Mouse (Mus musculus) CH12.LX (cell line): Measurements from ENCODE around the gene Ccdc171.

Experiments used
- CTCF ChIP-seq, 2 experiments: IDR thresholded peaks in 1 of 2; conservative IDR thresholded peaks in 1 of 2; 2 replicates each; pipeline ENCODE4 v1.5.1; 2011 to 2012; ENCODE audit warnings: low read depth in 2 of 2, low read length in 2 of 2, improper control_type of control experiment in 1 of 2, inconsistent platforms in 1 of 2, mild to moderate bottlenecking in 1 of 2, moderate library complexity in 1 of 2
- EP300 ChIP-seq: IDR thresholded peaks from 2 replicates; pipeline ENCODE4 v1.6.1; 2011; ENCODE audit warnings: low read length, improper control_type of control experiment
- GABPA ChIP-seq: IDR thresholded peaks from 2 replicates; pipeline ENCODE4 v1.6.1; 2012; ENCODE audit warnings: low read depth, low read length, improper control_type of control experiment, inconsistent platforms; ENCODE audit not compliant: insufficient replicate concordance
- MAX ChIP-seq: IDR thresholded peaks from 2 replicates; pipeline ENCODE4 v1.6.1; 2011; ENCODE audit warnings: low read length, improper control_type of control experiment
- MXI1 ChIP-seq: IDR thresholded peaks from 2 replicates; pipeline ENCODE4 v1.6.1; 2011; ENCODE audit warnings: mild to moderate bottlenecking, low read depth, low read length, improper control_type of control experiment
- POLR2A ChIP-seq: IDR thresholded peaks from 2 replicates; pipeline ENCODE4 v1.6.1; 2011; ENCODE audit warnings: low read depth, mild to moderate bottlenecking, improper control_type of control experiment, low read length
- POLR2AphosphoS2 ChIP-seq: IDR thresholded peaks from 2 replicates; pipeline ENCODE4 v1.6.1; 2011; ENCODE audit warnings: low read depth, low read length, improper control_type of control experiment
- ZC3H11A ChIP-seq: IDR thresholded peaks from 2 replicates; pipeline ENCODE4 v1.6.1; 2012; ENCODE audit warnings: low read depth, mild to moderate bottlenecking, inconsistent platforms, low read length, improper control_type of control experiment
- ZKSCAN1 ChIP-seq: IDR thresholded peaks from 2 replicates; pipeline ENCODE4 v1.6.1; 2012; ENCODE audit warnings: low read depth, inconsistent platforms, low read length, improper control_type of control experiment, borderline replicate concordance
- ZMIZ1 ChIP-seq: IDR thresholded peaks from 2 replicates; pipeline ENCODE4 v1.6.1; 2012; ENCODE audit warnings: low read depth, mild to moderate bottlenecking, inconsistent platforms, low read length, improper control_type of control experiment
- ZNF384 ChIP-seq: IDR thresholded peaks from 2 replicates; pipeline ENCODE4 v1.6.1; 2012; ENCODE audit warnings: low read depth, low read length, improper control_type of control experiment, inconsistent platforms

DNA sequence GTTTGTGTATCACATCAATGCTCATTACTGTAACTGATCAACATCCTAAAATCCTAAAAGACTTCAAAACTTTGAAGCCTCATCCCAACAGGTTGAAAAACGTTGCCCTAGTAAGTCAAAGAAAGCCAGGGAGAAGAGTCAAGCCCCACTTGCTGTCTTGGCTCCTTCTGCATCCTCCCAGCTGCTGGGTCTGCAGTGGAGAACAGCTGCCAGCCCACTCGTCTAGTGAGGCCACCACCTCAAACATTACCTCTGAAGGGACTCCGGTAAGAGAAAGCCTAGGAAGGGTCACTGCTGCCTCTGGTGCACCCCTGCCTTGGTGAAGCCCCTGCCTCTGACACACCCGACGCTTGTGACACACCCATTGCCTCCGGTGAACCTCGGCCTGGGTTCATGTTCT lies 336.9 kb downstream of the Ccdc171 start:
- TF ChIP-seq GABPA (no peak), ZMIZ1 (no peak), CTCF (conservative IDR thresholded peaks at IDR 0.05 in 1 of 2, IDR thresholded peaks at IDR 0.05 in 1 of 2; ENCODE audit: low read depth in 2 of 2, low read length in 2 of 2) (no peak), ZKSCAN1 (no peak), POLR2AphosphoS2 (no peak), POLR2A (no peak), EP300 (no peak), MXI1 (no peak), ZNF384 (no peak), MAX (no peak), ZC3H11A (no peak)
